Mouse (Mus musculus) limb, embryonic 13.5 days (tissue): Measurements from ENCODE around the gene Gm29427. TPM values are rescaled to one million over a fixed set of nuclear protein-coding genes. Genes with fewer than 3 reads are reported as not detected.

ENCODE experiments used
- ATAC-seq: fragments of 200-750 bp; cut with Nextera tagmentation; 2 replicates; pipeline ENCODE4 v1.8.0; 2017; ENCODE audit warnings: low read depth, moderate number of reproducible peaks, moderate TSS enrichment; ENCODE audit not compliant: low FRiP score
- H3K27ac ChIP-seq: fragments of 300-500 bp; sonication (generic); 2 replicates; pipeline ENCODE4 v1.5.1; 2015; ENCODE audit warnings: inconsistent platforms, mild to moderate bottlenecking, moderate library complexity
- H3K27me3 ChIP-seq: fragments of 300-500 bp; sonication (generic); 2 replicates; pipeline ENCODE4 v1.6.1; 2015; ENCODE audit warnings: mild to moderate bottlenecking, inconsistent platforms
- H3K36me3 ChIP-seq: fragments of 300-500 bp; sonication (generic); 2 replicates; pipeline ENCODE4 v1.6.1; 2015; ENCODE audit warnings: inconsistent platforms, mild to moderate bottlenecking, moderate library complexity
- H3K4me1 ChIP-seq: fragments of 300-500 bp; sonication (generic); 2 replicates; pipeline ENCODE4 v1.6.1; 2015; ENCODE audit warnings: inconsistent platforms
- H3K4me2 ChIP-seq: fragments of 300-500 bp; sonication (generic); replicated peaks from 2 replicates; pipeline ENCODE4 v1.6.1; 2015; ENCODE audit warnings: inconsistent platforms, mild to moderate bottlenecking, moderate library complexity
- H3K4me3 ChIP-seq: fragments of 300-500 bp; sonication (generic); 2 replicates; pipeline ENCODE4 v1.5.1; 2015; ENCODE audit warnings: moderate library complexity, mild to moderate bottlenecking, inconsistent platforms
- H3K9ac ChIP-seq: fragments of 300-500 bp; sonication (generic); 2 replicates; pipeline ENCODE4 v1.6.1; 2015; ENCODE audit warnings: mild to moderate bottlenecking, inconsistent platforms
- H3K9me3 ChIP-seq: fragments of 300-500 bp; sonication (generic); 2 replicates; pipeline ENCODE4 v1.6.1; 2016; ENCODE audit warnings: inconsistent platforms
- WGBS: fragments of 180-500 bp; shearing (Covaris S2); methylation state at CpG from one replicate; pipeline ENCODE4 v1.1.7; 2015; 5-methylcytosine and 5-hydroxymethylcytosine counted together
- polyA plus RNA-seq: library from polyadenylated mRNA; unstranded; fragments of >200 nt; fragmentation: Nextera tagmentation; extraction: Ambion mirVana; gene quantifications from 2 replicates; pipeline ENCODE4 v1.2.1, GENCODE M21; 2015

Gene Gm29427
- polyA plus RNA-seq, 1 experiment from 2014 or later = not detected

- Histone ChIP-seq H3K4me3 (no peak overlapping the region), H3K36me3 (no peaks in the 10 kb centered on the region; the same call in 1 of the 2 replicates), H3K4me2 (no peak overlapping the region), H3K9ac (no peak overlapping the region), H3K27ac (no peak overlapping the region), H3K9me3 (no peaks in the 10 kb centered on the region), H3K4me1 (peaks cover 6% of the 10 kb centered on the region), H3K27me3 (no peaks in the 10 kb centered on the region)
- ATAC-seq = no peak
- WGBS = 73% methylated on average over 1 of the region's 1 CpGs
Measured at GRCm38 (mm10) chr1:130728070-130728469, 12.5 kb upstream of the Gm29427 start.

DNA sequence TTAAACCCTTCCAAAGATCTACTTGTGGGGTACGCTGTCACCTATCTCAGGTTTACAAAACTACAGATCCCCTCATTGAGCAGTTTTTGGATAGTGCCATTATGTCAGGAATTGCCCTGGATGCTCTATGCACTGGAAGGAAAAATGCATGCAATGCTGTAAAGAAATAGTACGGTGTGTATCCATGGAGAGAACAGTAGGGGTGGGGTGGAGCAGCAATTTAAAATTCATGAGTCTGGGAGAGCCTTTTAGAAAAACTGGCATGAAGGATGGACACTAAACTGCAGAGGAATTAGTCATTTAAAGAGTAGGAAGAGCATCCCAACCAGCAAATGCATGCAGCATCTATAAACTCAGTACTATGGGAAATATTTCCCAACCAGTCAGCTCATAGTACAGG, 10.8 kb upstream of the Gm29427 start:
- Histone ChIP-seq H3K27me3 (no peaks in the 10 kb centered on the region), H3K9ac (no peak overlapping the region), H3K4me1 (peaks cover under 1% of the 10 kb centered on the region), H3K9me3 (no peaks in the 10 kb centered on the region), H3K36me3 (no peaks in the 10 kb centered on the region; the same call in 1 of the 2 replicates), H3K4me2 (no peak overlapping the region), H3K4me3 (no peak overlapping the region), H3K27ac (no peak overlapping the region)
- 93% methylated on average over 2 of the region's 2 CpGs for WGBS
- no peak for ATAC-seq

DNA sequence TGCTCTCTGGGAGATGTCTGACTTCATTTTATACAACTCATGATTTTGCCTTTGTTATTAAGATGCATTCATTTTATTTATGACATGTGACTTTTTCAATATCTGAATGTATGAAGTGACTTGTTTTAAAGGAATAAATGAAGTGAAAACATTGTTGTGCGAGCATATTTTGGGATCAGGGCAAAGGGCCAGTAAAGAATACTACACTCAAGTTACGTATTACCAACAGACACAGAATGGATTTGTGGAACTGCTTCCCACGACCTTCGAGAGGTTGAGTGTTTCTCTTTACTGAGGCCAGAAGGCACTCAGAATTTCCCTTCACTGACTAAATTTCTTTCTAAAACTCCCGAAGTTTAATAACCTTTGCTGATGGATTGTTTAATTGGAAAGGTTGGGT, 8.6 kb upstream of the Gm29427 start:
- H3K27ac ChIP-seq = no peak overlapping the region
- H3K4me1 ChIP-seq = 0 out of 2 replicates have a peak, but pooled peaks cover under 1% of the 10 kb centered on the region
- H3K36me3 ChIP-seq = peaks cover 6% of the 10 kb centered on the region
- 88% methylated on average over 5 of the region's 5 CpGs for WGBS
- H3K9ac ChIP-seq = no peak overlapping the region
- ATAC-seq = no peak
- no peaks in the 10 kb centered on the region for H3K27me3 ChIP-seq
- no peaks in the 10 kb centered on the region for H3K9me3 ChIP-seq
- no peak overlapping the region for H3K4me3 ChIP-seq
- no peak overlapping the region for H3K4me2 ChIP-seq

GRCm38 (mm10) chr1:130717291-130717871, 1.8 kb upstream of the Gm29427 start, which contains the start of gene Yod1:
Gene Yod1 (plus strand): TSS chr1:130717327.
- under 1% methylated on average over 54 of the region's 54 CpGs for WGBS
- Histone ChIP-seq H3K4me1 (peaks cover 18% of the 10 kb centered on the region), H3K4me3 (peak within 1 kb of the TSS; percentile 86), H3K9me3 (no peaks in the 10 kb centered on the region), H3K36me3 (peaks cover 12% of the 10 kb centered on the region), H3K27me3 (peaks cover 7% of the 10 kb centered on the region; the same call in 1 of the 2 replicates), H3K4me2 (peak within 1 kb of the TSS; percentile 99), H3K27ac (peak within 1 kb of the TSS; percentile 75; the same call in 1 of the 2 replicates), H3K9ac (peak within 1 kb of the TSS; percentile 94)
- ATAC-seq = peak; percentile 84

DNA sequence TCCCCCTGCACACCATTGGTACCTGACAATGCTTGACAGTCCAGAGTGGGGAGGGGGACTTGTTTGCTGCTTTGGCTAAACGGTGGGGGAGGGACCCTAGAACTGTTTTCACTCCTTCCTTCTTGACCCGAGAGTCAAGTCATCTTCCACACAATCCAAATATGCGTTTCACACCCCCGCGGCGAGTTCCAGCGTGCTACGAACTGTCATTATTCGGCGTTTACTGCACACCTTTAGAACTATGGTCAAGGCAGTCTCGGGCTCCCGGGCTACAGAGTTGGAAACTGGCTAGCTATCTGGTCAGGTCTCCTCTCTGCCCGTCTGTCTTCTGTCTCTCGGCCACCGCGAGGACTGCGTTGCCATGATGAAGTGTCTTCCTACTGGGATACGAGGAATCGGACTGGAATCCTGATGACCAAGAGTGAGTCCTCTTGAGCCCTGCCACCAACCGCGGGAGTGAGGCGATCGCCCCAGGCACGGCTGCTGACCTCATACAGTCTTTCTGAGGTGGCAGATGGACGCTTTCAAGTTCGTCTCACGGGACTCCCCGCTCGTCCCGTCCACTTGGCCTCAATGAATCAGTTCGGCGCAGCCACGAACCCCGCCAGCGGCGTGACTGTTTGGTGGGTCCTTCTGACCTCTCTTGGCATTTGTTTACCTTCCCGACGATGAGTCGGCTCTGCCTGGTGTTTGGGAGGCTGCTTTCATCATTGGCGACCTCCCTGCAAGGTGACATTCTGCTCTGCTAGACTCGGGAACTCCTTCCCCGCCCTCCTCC, 1.1 kb upstream of the Gm29427 start:
- peak; percentile 13 for ATAC-seq

GRCm38 (mm10) chr1:130716218-130716512, 566 bp upstream of the Gm29427 start:
- peak overlapping the region; percentile 94 for H3K9ac ChIP-seq
- WGBS = under 1% methylated on average over 3 of the region's 3 CpGs
- H3K4me2 ChIP-seq = peak overlapping the region; percentile 99
- peaks cover 18% of the 10 kb centered on the region for H3K4me1 ChIP-seq
- peaks cover 15% of the 10 kb centered on the region for H3K36me3 ChIP-seq
- peak; percentile 4; the same call in 1 of the 2 replicates for ATAC-seq
- peak overlapping the region; percentile 86 for H3K4me3 ChIP-seq
- H3K27ac ChIP-seq = peak overlapping the region; percentile 44; the same call in 1 of the 2 replicates
- peaks cover 7% of the 10 kb centered on the region; the same call in 1 of the 2 replicates for H3K27me3 ChIP-seq
- H3K9me3 ChIP-seq = no peaks in the 10 kb centered on the region

More for the DNA sequence above, 1.1 kb upstream of the Gm29427 start:
- peak overlapping the region; percentile 28; the same call in 1 of the 2 replicates for H3K27ac ChIP-seq
- H3K9me3 ChIP-seq = no peaks in the 10 kb centered on the region
- peak overlapping the region; percentile 99 for H3K4me2 ChIP-seq
- H3K27me3 ChIP-seq = peaks cover 7% of the 10 kb centered on the region; the same call in 1 of the 2 replicates
- H3K4me3 ChIP-seq = peak overlapping the region; percentile 86
- H3K4me1 ChIP-seq = peaks cover 18% of the 10 kb centered on the region
- under 1% methylated on average over 42 of the region's 42 CpGs for WGBS
- H3K9ac ChIP-seq = peak overlapping the region; percentile 94
- peaks cover 15% of the 10 kb centered on the region for H3K36me3 ChIP-seq

GRCm38 (mm10) chr1:130714046-130714445, 1.6 kb downstream of the Gm29427 start:
- H3K36me3 ChIP-seq = peaks cover 10% of the 10 kb centered on the region
- no peak for ATAC-seq
- 85% methylated on average over 4 of the region's 4 CpGs for WGBS

DNA sequence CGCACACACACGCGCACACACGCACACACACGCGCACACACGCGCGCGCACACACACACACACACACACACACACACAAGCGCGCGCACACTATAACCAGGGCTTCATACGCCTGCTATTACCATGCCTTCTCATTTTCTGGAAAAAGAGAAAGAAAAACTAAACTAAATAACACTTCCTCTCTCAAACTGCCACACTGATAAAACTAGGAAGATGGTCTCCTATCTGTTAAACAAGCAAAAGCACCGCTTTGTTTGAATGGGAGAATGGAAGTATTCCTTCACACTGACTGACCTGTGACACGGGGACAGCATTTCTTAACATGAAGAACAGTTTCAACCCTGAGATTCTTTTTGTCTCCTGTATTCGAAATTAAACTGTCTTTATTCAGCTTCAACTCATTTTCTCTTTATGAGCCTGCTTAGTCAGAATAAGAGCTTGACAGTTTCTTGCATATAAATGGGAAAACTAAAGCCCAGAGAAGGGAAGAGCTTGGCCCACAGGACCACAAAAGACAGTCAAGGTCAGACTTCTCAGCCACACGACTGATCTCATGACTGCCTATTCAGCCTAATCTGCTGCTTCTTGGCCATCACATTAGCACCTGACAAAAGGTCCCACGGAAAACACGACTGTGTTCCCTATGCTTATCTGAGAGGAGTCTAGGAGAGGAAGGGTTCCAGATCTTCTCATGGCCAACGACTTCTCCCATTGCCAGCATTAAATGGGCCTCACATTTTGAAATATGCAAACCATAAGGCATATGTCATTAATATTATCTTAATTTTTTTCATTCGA, 5.1 kb downstream of the Gm29427 start:
- Histone ChIP-seq H3K27me3 (peaks cover 7% of the 10 kb centered on the region; the same call in 1 of the 2 replicates), H3K27ac (no peak overlapping the region), H3K4me2 (no peak overlapping the region), H3K36me3 (peaks cover 31% of the 10 kb centered on the region), H3K9ac (no peak overlapping the region), H3K9me3 (no peaks in the 10 kb centered on the region), H3K4me3 (no peak overlapping the region), H3K4me1 (peaks cover 3% of the 10 kb centered on the region; the same call in 1 of the 2 replicates)
- no peak for ATAC-seq
- WGBS = 91% methylated on average over 22 of the region's 22 CpGs

More at GRCm38 (mm10) chr1:130714046-130714445, 1.6 kb downstream of the Gm29427 start:
- Histone ChIP-seq H3K4me3 (no peak overlapping the region), H3K9ac (no peak overlapping the region), H3K4me2 (no peak overlapping the region), H3K4me1 (peaks cover 16% of the 10 kb centered on the region), H3K9me3 (no peaks in the 10 kb centered on the region), H3K27ac (no peak overlapping the region), H3K27me3 (peaks cover 7% of the 10 kb centered on the region; the same call in 1 of the 2 replicates)

DNA sequence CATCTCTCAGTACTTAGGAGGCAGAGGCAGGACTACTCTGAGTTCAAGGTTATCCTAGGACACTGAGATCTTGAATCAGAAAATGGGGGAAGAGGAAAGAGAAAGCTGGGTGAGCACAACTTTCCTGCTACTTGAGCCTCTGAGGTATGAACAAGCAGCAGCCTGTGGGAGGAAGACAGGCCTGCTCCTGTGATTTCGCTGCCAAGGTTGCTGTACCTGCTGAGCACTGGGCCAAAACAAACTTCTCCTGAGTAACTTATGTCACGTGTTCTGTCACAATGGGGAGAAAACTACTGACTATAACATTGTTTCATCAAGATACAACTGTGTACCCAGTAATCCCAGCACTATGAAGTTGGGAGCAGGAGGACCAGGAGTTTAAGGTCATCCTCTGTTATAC, 12.0 kb downstream of the Gm29427 start:
- no peak for ATAC-seq
- Histone ChIP-seq H3K27ac (no peak overlapping the region), H3K9me3 (no peaks in the 10 kb centered on the region), H3K4me1 (no peaks in the 10 kb centered on the region), H3K27me3 (no peaks in the 10 kb centered on the region), H3K9ac (no peak overlapping the region), H3K36me3 (peaks cover 71% of the 10 kb centered on the region), H3K4me3 (no peak overlapping the region), H3K4me2 (no peak overlapping the region)
- 79% methylated on average over 2 of the region's 2 CpGs for WGBS

- H3K4me2 ChIP-seq = no peak overlapping the region
- H3K4me1 ChIP-seq = no peaks in the 10 kb centered on the region
- H3K9me3 ChIP-seq = no peaks in the 10 kb centered on the region
- no peaks in the 10 kb centered on the region for H3K27me3 ChIP-seq
- no peak overlapping the region for H3K9ac ChIP-seq
- H3K4me3 ChIP-seq = no peak overlapping the region
- 92% methylated on average over 11 of the region's 11 CpGs for WGBS
- ATAC-seq = no peak
- no peak overlapping the region for H3K27ac ChIP-seq
- H3K36me3 ChIP-seq = peaks cover 76% of the 10 kb centered on the region
Measured at GRCm38 (mm10) chr1:130701976-130702375, 13.6 kb downstream of the Gm29427 start.

DNA sequence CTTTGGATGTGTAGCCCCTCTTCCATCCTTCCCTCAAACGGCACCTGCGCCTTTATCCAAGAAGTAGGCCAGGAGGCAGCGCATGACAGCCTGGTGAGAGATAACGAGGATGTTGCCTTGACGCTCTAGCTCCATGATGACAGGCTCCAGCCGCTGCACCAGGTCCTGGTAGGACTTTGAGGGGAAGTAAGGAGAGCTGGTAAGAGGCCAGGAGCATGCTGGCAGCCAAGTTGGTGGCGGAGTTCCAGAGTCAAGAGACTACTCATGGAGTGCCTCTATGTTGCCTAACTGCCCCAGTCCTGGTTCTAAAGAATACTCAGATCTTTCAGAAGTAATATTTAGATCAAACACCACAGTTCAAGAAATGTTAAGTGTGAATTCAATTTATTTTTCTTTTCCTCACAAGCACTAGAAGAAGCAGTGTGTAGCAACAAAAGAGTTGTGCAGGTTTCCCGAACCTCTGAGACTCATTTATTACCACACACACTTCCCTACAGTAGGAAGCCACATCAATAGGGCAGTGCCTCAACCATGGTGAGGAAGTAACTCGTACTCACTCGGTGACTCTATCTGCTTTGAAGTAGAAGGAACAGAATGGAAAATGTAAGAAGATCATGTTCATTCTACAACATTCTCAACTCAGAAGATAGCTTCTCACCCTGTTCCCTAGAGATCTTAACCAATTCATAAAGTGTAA, 15.5 kb downstream of the Gm29427 start:
- no peak for ATAC-seq
- Histone ChIP-seq H3K4me1 (no peaks in the 10 kb centered on the region), H3K36me3 (peaks cover 62% of the 10 kb centered on the region)

More for the DNA sequence above, 15.5 kb downstream of the Gm29427 start:
- Histone ChIP-seq H3K27me3 (no peaks in the 10 kb centered on the region), H3K4me3 (no peak overlapping the region), H3K9me3 (no peaks in the 10 kb centered on the region), H3K9ac (no peak overlapping the region), H3K27ac (no peak overlapping the region), H3K4me2 (no peak overlapping the region)
- 89% methylated on average over 10 of the region's 10 CpGs for WGBS
